ENCODE assay signal across 1 mouse cellular context in genomic region chr11:69672211-69672706, GRCm38 (mm10).
TF ChIP-seq lines count a peak whose summit lies in the region.

Gene Eif4a1, minus strand, starts transcription at chr11:69672423.

TF ChIP-seq in CH12.LX, 34 proteins besides CTCF, POLR2A, EP300 and RAD21 (continued from another document):
- TF ChIP-seq PAX5 (IDR thresholded peaks at IDR 0.05; ENCODE audit: low read length) (no peak), MXI1 (IDR thresholded peaks at IDR 0.05; ENCODE audit: low read depth, low read length) (peak; percentile 95), HCFC1 (IDR thresholded peaks at IDR 0.05; ENCODE audit: low read depth, low read length) (peak; percentile 87), NELFE (IDR thresholded peaks at IDR 0.05; ENCODE audit: low read depth, low read length) (peak; percentile 100), SMC3 (IDR thresholded peaks at IDR 0.05; ENCODE audit: low read depth, low read length) (no peak), IRF4 (IDR thresholded peaks at IDR 0.05; ENCODE audit: low read depth, low read length) (peak; percentile 14; the same call in 1 of the 2 replicates), ZKSCAN1 (IDR thresholded peaks at IDR 0.05; ENCODE audit: borderline replicate concordance, low read depth, low read length) (no peak), UBTF (IDR thresholded peaks at IDR 0.05; ENCODE audit: low read depth, low read length) (no peak), KAT2A (IDR thresholded peaks at IDR 0.05; ENCODE audit: insufficient replicate concordance, low read length) (peak; percentile 73; the same call in 1 of the 2 replicates), MEF2A (IDR thresholded peaks at IDR 0.05; ENCODE audit: borderline replicate concordance, low read depth, low read length) (no peak)
